8 mouse cellular contexts compared by ENCODE assay signal in genomic region chr11:30025835-30026472, GRCm38 (mm10). TPM values are rescaled to one million over a fixed set of nuclear protein-coding genes. Genes with fewer than 3 reads are reported as not detected.
DNase-seq lines count a peak whose midpoint lies in the region; ATAC-seq lines count a peak whose summit lies in the region.

Gene Eml6 (minus strand): TSS chr11:30026033.

- peak; percentile 99 for ATAC-seq in hindbrain, embryonic 11.5 days (ENCODE audit: low FRiP score)
- ATAC-seq in lung, embryonic 16.5 days (ENCODE audit: low read depth), result peak; percentile 100

- H3K4me3 ChIP-seq in hindbrain, embryonic 11.5 days (ENCODE audit: low read depth, low read length), result peak within 1 kb of the TSS; percentile 48
- H3K4me3 ChIP-seq in lung, embryonic 16.5 days (ENCODE audit: low read length), result peak within 1 kb of the TSS; percentile 72

- peak; percentile 100 for DNase-seq in MN1 (ENCODE audit: low spot score)
- DNase-seq in cerebellum, adult 9-10 months, result peak; percentile 98
- peak; percentile 94 to 95 for DNase-seq in frontal cortex, postnatal 10 days (ENCODE audit: low spot score in 2 of 2)
- peak; percentile 96 for DNase-seq in hindbrain, embryonic 11.5 days (ENCODE audit: low spot score)
- DNase-seq in layer of hippocampus, adult 9-11 months, result peak; percentile 99
- peak; percentile 98 for DNase-seq in ovary, adult 18-20 months (ENCODE audit: low spot score)
- DNase-seq in thymus, postnatal 0 days (ENCODE audit: low spot score), result peak; percentile 50

- no peaks in the 10 kb centered on the region for H3K4me1 ChIP-seq in hindbrain, embryonic 11.5 days (replicated peaks; ENCODE audit: control insufficient read depth, insufficient read depth, low read length)
- peaks cover 11% of the 10 kb centered on the region for H3K4me1 ChIP-seq in lung, embryonic 16.5 days (replicated peaks; ENCODE audit: control insufficient read depth, insufficient read depth, low read length)

- under 1% methylated on average over 32 of the region's 39 CpGs for WGBS in hindbrain, embryonic 11.5 days
- WGBS in lung, embryonic 16.5 days, result under 1% methylated on average over 38 of the region's 39 CpGs

- no peaks in the 10 kb centered on the region for H3K36me3 ChIP-seq in hindbrain, embryonic 11.5 days (ENCODE audit: control insufficient read depth, insufficient read depth, low read length)
- H3K36me3 ChIP-seq in lung, embryonic 16.5 days (ENCODE audit: control insufficient read depth, insufficient read depth, low read length), result no peaks in the 10 kb centered on the region

- peak within 1 kb of the TSS; percentile 71 for H3K9ac ChIP-seq in hindbrain, embryonic 11.5 days (ENCODE audit: low read depth, low read length)
- peak within 1 kb of the TSS; percentile 81 for H3K9ac ChIP-seq in lung, embryonic 16.5 days (ENCODE audit: low read length)

- H3K4me2 ChIP-seq in hindbrain, embryonic 11.5 days (replicated peaks; ENCODE audit: low read depth, low read length), result peak within 1 kb of the TSS; percentile 96
- H3K4me2 ChIP-seq in lung, embryonic 16.5 days (ENCODE audit: low read depth, low read length), result peak within 1 kb of the TSS; percentile 98

- H3K27me3 ChIP-seq in hindbrain, embryonic 11.5 days (ENCODE audit: control insufficient read depth, insufficient read depth, low read length), result peaks cover 10% of the 10 kb centered on the region
- H3K27me3 ChIP-seq in lung, embryonic 16.5 days (ENCODE audit: control insufficient read depth, insufficient read depth, low read depth, low read length), result peaks cover 22% of the 10 kb centered on the region

- peak within 1 kb of the TSS; percentile 58 for H3K27ac ChIP-seq in hindbrain, embryonic 11.5 days (ENCODE audit: low read depth, low read length)
- H3K27ac ChIP-seq in lung, embryonic 16.5 days (ENCODE audit: low read length), result peak within 1 kb of the TSS; percentile 59

- no peaks in the 10 kb centered on the region for H3K9me3 ChIP-seq in hindbrain, embryonic 11.5 days (ENCODE audit: control insufficient read depth, low read length)
- H3K9me3 ChIP-seq in lung, embryonic 16.5 days (ENCODE audit: control insufficient read depth, low read length), result no peaks in the 10 kb centered on the region

RNA-seq across cellular contexts. Expression of gene Eml6, which starts in this region (rescaled TPM):
- 0.71 and 1.0 TPM in 2 replicates for polyA plus RNA-seq in hindbrain, embryonic 11.5 days (2014; fragmentation: Nextera tagmentation; extraction: Ambion mirVana)
- polyA plus RNA-seq in lung, embryonic 16.5 days (2015; fragmentation: Nextera tagmentation; extraction: Ambion mirVana), result 0.25 and 0.83 TPM in 2 replicates
- polyA plus RNA-seq in thymus, postnatal 0 days (2015; fragmentation: Nextera tagmentation; extraction: Ambion mirVana), result 0.17 and 0.40 TPM in 2 replicates

Comparison
In these comparisons a context has a peak if more than half of its experiments do, and no peak if none do; other contexts are left out.
1. Peak in every context shown above with its lines: DNase-seq, ATAC-seq, H3K4me3 ChIP-seq and H3K27ac ChIP-seq.
2. Peak in ATAC-seq, H3K4me3 ChIP-seq, H3K27ac ChIP-seq, H3K9ac ChIP-seq and H3K4me2 ChIP-seq in lung, embryonic 16.5 days; RNA of the gene not detected or under 1 TPM.
3. Peak in DNase-seq in thymus, postnatal 0 days; RNA of the gene not detected or under 1 TPM.
4. DNase-seq: peak in every context shown above with its lines; median percentile 100 in MN1; 99 in layer of hippocampus, adult 9-11 months; 98 in cerebellum, adult 9-10 months; 98 in ovary, adult 18-20 months; 96 in hindbrain, embryonic 11.5 days; 94 in frontal cortex, postnatal 10 days; 50 in thymus, postnatal 0 days.